Mouse (Mus musculus): ENCODE results near the gene Dnm1. TPM values are rescaled to one million over a fixed set of nuclear protein-coding genes. Genes with fewer than 3 reads are reported as not detected.
"Not testable (repeated sequence)": the region's sequence is repeated elsewhere in the genome, so short reads cannot be mapped to it uniquely, and the experiment has no call there.

The Dnm1 gene
- polyA plus RNA-seq, 1 experiment from 2014 or later, result 10.1 TPM

DNA sequence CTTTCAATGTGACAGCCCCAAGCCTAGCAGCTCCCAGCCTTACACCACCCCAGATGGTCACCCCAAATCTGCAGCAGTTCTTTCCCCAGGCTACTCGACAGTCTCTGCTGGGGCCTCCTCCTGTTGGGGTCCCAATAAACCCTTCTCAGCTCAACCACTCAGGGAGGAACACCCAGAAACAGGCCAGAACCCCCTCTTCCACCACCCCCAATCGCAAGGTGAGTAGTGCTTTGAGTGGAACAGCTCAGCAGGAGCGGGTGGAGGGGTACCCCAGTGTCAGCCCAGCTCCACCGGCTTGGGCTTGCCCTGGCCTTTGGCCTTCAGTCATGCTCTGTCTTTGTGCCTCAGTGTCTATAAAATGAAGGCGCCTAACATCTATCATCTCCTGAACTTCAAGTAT, 14.2 kb upstream of the Dnm1 start:
- H3K9me3 ChIP-seq (replicated peaks; ENCODE audit: control insufficient read depth, low read length), result no peaks in the 10 kb centered on the region

DNA sequence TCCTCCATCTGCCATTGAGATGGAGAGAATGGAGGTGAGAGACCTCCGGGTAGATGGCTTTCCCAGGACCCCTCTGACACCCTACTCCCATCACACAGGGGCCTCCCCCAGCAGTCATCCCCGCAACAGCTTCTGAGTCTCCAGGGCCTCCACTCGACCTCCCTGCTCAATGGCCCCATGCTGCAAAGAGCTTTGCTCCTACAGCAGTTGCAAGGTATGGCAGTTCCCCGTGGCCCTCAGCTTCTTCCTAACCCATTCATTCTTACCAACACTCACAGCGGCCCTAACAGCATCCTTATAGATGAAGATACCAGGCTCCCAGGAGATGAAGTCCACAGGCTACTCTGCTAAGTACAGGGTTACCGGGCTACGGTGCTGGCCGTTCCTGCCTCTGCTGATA, 11.0 kb upstream of the Dnm1 start:
- WGBS (ENCODE audit: insufficient replicate concordance), result 73% methylated on average over 8 of the region's 8 CpGs
- H3K9me3 ChIP-seq (replicated peaks; ENCODE audit: control insufficient read depth, low read length), result no peaks in the 10 kb centered on the region
- peak overlapping the region; percentile 87 for H3K4me2 ChIP-seq
- H3K27me3 ChIP-seq (ENCODE audit: control insufficient read depth, insufficient read depth, low read length), result no peaks in the 10 kb centered on the region
- peak overlapping the region; percentile 87; the same call in 1 of the 2 replicates for H3K4me3 ChIP-seq (ENCODE audit: low read depth, low read length)
- H3K4me1 ChIP-seq (ENCODE audit: control insufficient read depth, insufficient read depth, low read length), result peaks cover 6% of the 10 kb centered on the region; the same call in 1 of the 2 replicates
- no peak overlapping the region for H3K27ac ChIP-seq (ENCODE audit: low read depth, low read length)
- H3K9ac ChIP-seq (ENCODE audit: low read depth, low read length), result no peak overlapping the region; the same call in 1 of the 2 replicates
- H3K36me3 ChIP-seq (ENCODE audit: control insufficient read depth, insufficient read depth, low read length), result peaks cover 14% of the 10 kb centered on the region
- ATAC-seq (replicated peaks; ENCODE audit: insufficient number of reproducible peaks, low FRiP score, low TSS enrichment), result no peak

More for the DNA sequence above, 14.2 kb upstream of the Dnm1 start:
- ATAC-seq (replicated peaks; ENCODE audit: insufficient number of reproducible peaks, low FRiP score, low TSS enrichment), result no peak
- WGBS (ENCODE audit: insufficient replicate concordance), result 98% methylated on average over 5 of the region's 5 CpGs
- H3K4me2 ChIP-seq, result no peak overlapping the region
- no peak overlapping the region for H3K4me3 ChIP-seq (ENCODE audit: low read depth, low read length)
- H3K9ac ChIP-seq (ENCODE audit: low read depth, low read length), result no peak overlapping the region
- H3K27me3 ChIP-seq (ENCODE audit: control insufficient read depth, insufficient read depth, low read length), result no peaks in the 10 kb centered on the region
- no peak overlapping the region for H3K27ac ChIP-seq (ENCODE audit: low read depth, low read length)
- H3K4me1 ChIP-seq (ENCODE audit: control insufficient read depth, insufficient read depth, low read length), result peaks cover 6% of the 10 kb centered on the region; the same call in 1 of the 2 replicates
- H3K36me3 ChIP-seq (ENCODE audit: control insufficient read depth, insufficient read depth, low read length), result peaks cover 36% of the 10 kb centered on the region

DNA sequence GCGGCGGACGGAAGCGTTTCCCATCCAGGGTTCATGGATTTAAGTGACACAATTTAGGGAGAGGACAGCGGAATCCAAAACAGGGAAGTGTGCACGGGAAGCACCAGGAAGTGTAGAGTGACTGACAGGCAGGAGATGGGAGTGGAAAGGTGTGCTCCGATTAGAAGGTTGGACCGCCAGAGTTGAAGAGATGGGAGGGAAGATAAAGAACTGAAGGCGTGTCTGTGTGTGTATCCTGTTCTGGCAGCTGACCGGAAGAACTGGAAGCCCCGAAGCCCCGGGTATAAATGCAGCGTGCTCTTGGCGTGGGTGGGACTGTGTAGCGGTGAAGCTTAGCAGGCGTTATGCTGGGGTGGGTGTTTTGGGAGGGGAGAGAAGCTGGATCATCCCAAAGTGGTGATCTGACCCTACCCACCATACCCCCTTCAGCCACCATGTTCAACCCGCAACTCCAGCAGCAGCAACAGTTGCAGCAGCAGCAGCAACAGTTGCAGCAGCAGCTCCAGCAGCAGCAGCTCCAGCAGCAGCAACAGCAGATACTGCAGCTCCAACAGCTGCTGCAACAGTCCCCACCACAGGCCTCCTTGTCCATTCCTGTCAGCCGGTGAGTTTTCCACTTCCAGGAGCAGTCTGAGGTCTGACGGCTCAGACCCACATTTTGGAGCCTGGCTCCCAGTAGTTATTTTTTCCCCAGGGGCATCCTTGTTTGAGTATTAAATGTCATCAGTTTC, 10.4 kb upstream of the Dnm1 start:
- peak overlapping the region; percentile 87 for H3K4me3 ChIP-seq (ENCODE audit: low read depth, low read length)
- no peaks in the 10 kb centered on the region for H3K27me3 ChIP-seq (ENCODE audit: control insufficient read depth, insufficient read depth, low read length)
- H3K9me3 ChIP-seq (replicated peaks; ENCODE audit: control insufficient read depth, low read length), result no peaks in the 10 kb centered on the region
- peak overlapping the region; percentile 87 for H3K4me2 ChIP-seq
- peaks cover 13% of the 10 kb centered on the region for H3K36me3 ChIP-seq (ENCODE audit: control insufficient read depth, insufficient read depth, low read length)
- H3K4me1 ChIP-seq (ENCODE audit: control insufficient read depth, insufficient read depth, low read length), result peaks cover 6% of the 10 kb centered on the region; the same call in 1 of the 2 replicates
- H3K9ac ChIP-seq (ENCODE audit: low read depth, low read length), result peak overlapping the region; percentile 88
- H3K27ac ChIP-seq (ENCODE audit: low read depth, low read length), result peak overlapping the region; percentile 92
- 8% methylated on average over 19 of the region's 19 CpGs for WGBS (ENCODE audit: insufficient replicate concordance)
- ATAC-seq (replicated peaks; ENCODE audit: insufficient number of reproducible peaks, low FRiP score, low TSS enrichment), result peak; percentile 26; the same call in 1 of the 2 replicates

DNA sequence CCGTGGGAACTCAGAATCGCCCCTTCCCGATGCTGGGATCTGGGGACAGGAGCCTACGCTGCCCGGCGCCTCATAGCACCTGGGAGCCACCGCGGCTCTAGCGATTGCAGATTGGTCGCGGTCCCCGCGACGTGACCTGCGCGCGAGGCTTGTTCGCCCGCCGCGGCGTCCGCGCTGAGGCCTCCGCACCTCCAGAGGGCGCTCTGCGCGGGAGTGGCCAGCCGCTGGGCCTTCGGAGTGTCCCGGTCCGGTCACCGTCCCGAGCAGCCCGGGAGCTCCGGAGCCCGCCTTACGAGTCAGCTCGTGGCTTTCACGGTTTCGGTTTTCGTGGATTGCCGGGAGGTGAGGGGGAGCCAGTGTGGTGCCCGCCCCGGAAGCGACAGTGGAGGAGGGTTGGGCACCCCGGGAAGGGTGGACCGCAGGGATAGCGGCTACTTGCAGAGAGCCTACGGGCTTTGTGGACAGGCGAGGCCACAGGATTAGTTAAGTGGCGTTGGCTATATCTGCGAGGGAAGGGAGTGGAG, 9.7 kb upstream of the Dnm1 start:
- peak overlapping the region; percentile 87 for H3K4me2 ChIP-seq
- peak overlapping the region; percentile 87 for H3K4me3 ChIP-seq (ENCODE audit: low read depth, low read length)
- no peaks in the 10 kb centered on the region for H3K9me3 ChIP-seq (replicated peaks; ENCODE audit: control insufficient read depth, low read length)
- no peaks in the 10 kb centered on the region for H3K27me3 ChIP-seq (ENCODE audit: control insufficient read depth, insufficient read depth, low read length)
- under 1% methylated on average over 53 of the region's 53 CpGs for WGBS (ENCODE audit: insufficient replicate concordance)
- peak overlapping the region; percentile 88 for H3K9ac ChIP-seq (ENCODE audit: low read depth, low read length)
- peak; percentile 72 for ATAC-seq (replicated peaks; ENCODE audit: insufficient number of reproducible peaks, low FRiP score, low TSS enrichment)
- peaks cover 9% of the 10 kb centered on the region for H3K36me3 ChIP-seq (ENCODE audit: control insufficient read depth, insufficient read depth, low read length)
- peaks cover 6% of the 10 kb centered on the region; the same call in 1 of the 2 replicates for H3K4me1 ChIP-seq (ENCODE audit: control insufficient read depth, insufficient read depth, low read length)
- H3K27ac ChIP-seq (ENCODE audit: low read depth, low read length), result peak overlapping the region; percentile 92

DNA sequence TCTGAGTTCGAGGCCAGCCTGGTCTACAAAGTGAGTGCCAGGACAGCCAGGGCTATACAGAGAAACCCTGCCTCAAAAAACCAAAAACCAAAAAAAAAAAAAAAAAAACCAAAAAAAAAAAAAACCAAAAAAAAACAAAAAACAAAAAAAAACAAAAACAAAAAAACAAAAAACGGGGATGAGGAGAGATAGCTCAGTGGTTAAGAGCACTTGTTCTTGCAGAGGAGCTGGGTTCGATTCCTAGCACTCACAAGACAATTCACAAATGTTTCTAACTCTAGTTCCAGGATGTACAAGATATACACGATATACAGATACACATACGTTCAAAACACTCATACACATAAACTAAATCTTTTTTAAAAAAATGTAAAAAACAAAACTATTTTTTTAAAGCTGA, 9.1 kb upstream of the Dnm1 start:
- H3K4me2 ChIP-seq, result peak overlapping the region; percentile 87
- 37% methylated on average over 5 of the region's 5 CpGs for WGBS (ENCODE audit: insufficient replicate concordance)
- H3K4me3 ChIP-seq (ENCODE audit: low read depth, low read length), result peak overlapping the region; percentile 87
- H3K27me3 ChIP-seq (ENCODE audit: control insufficient read depth, insufficient read depth, low read length); H3K36me3 ChIP-seq (ENCODE audit: control insufficient read depth, insufficient read depth, low read length); H3K4me1 ChIP-seq (ENCODE audit: control insufficient read depth, insufficient read depth, low read length); H3K9me3 ChIP-seq (replicated peaks; ENCODE audit: control insufficient read depth, low read length); ATAC-seq (replicated peaks; ENCODE audit: insufficient number of reproducible peaks, low FRiP score, low TSS enrichment); H3K27ac ChIP-seq (ENCODE audit: low read depth, low read length): not testable (repeated sequence)
- peak overlapping the region; percentile 88; the same call in 1 of the 2 replicates for H3K9ac ChIP-seq (ENCODE audit: low read depth, low read length)

DNA sequence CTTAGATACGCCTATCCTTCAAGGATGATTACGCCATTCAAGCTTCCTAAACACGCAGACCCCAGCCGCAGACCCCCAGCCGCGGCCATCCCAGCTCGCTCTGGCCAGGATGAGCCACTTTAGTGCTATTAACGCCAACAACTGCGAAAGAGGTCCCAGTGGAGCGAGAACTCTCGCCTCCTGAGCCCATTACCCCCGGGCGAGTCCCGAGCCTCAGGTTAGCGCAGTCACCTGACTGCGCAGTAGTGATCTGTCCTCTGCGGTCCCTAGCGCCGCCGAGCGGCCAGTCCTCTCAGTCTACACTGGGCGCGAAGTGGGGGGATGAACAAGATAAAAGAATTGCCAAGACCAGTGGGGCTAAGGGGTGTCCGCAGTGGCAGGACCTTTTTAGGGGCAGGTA, 8.3 kb upstream of the Dnm1 start:
- peaks cover 2% of the 10 kb centered on the region; the same call in 1 of the 2 replicates for H3K36me3 ChIP-seq (ENCODE audit: control insufficient read depth, insufficient read depth, low read length)
- H3K9ac ChIP-seq (ENCODE audit: low read depth, low read length), result peak overlapping the region; percentile 44; the same call in 1 of the 2 replicates
- H3K9me3 ChIP-seq (replicated peaks; ENCODE audit: control insufficient read depth, low read length), result no peaks in the 10 kb centered on the region
- ATAC-seq (replicated peaks; ENCODE audit: insufficient number of reproducible peaks, low FRiP score, low TSS enrichment), result peak; percentile 66
- H3K4me1 ChIP-seq (ENCODE audit: control insufficient read depth, insufficient read depth, low read length), result peaks cover 6% of the 10 kb centered on the region; the same call in 1 of the 2 replicates
- 1% methylated on average over 24 of the region's 24 CpGs for WGBS (ENCODE audit: insufficient replicate concordance)
- no peak overlapping the region for H3K27ac ChIP-seq (ENCODE audit: low read depth, low read length)
- peak overlapping the region; percentile 79 for H3K4me2 ChIP-seq
- H3K27me3 ChIP-seq (ENCODE audit: control insufficient read depth, insufficient read depth, low read length), result no peaks in the 10 kb centered on the region
- H3K4me3 ChIP-seq (ENCODE audit: low read depth, low read length), result peak overlapping the region; percentile 43

DNA sequence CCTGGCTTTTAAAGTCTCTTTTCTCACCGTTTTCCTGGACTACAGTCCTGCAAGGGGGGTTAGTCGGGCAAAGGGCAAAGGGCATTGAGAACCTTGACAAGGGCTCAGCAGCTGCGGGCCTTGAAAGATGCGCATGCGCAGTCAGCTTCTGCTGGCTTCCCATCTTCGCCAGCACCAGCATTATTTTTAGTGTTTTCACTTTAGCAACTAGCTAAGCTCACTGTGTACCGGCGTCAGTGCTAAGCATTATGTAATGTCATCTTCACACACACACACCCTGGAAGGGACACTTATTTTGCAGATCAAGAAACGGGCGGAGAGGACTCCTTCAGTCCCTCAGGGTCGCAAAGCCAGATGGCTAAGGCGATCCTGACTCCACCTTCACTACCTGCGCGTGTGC, 7.6 kb upstream of the Dnm1 start:
- 8% methylated on average over 14 of the region's 14 CpGs for WGBS (ENCODE audit: insufficient replicate concordance)
- Histone ChIP-seq H3K36me3 (ENCODE audit: control insufficient read depth, insufficient read depth, low read length) (0 out of 2 replicates have a peak, but pooled peaks cover 2% of the 10 kb centered on the region), H3K4me1 (ENCODE audit: control insufficient read depth, insufficient read depth, low read length) (peaks cover 6% of the 10 kb centered on the region; the same call in 1 of the 2 replicates), H3K4me3 (ENCODE audit: low read depth, low read length) (peak overlapping the region; percentile 43), H3K27me3 (ENCODE audit: control insufficient read depth, insufficient read depth, low read length) (no peaks in the 10 kb centered on the region), H3K9me3 (replicated peaks; ENCODE audit: control insufficient read depth, low read length) (no peaks in the 10 kb centered on the region), H3K4me2 (peak overlapping the region; percentile 79), H3K27ac (ENCODE audit: low read depth, low read length) (no peak overlapping the region), H3K9ac (ENCODE audit: low read depth, low read length) (no peak overlapping the region)
- 0 out of 2 replicates have a peak, but pooled peaks have one; percentile 13 for ATAC-seq (replicated peaks; ENCODE audit: insufficient number of reproducible peaks, low FRiP score, low TSS enrichment)

DNA sequence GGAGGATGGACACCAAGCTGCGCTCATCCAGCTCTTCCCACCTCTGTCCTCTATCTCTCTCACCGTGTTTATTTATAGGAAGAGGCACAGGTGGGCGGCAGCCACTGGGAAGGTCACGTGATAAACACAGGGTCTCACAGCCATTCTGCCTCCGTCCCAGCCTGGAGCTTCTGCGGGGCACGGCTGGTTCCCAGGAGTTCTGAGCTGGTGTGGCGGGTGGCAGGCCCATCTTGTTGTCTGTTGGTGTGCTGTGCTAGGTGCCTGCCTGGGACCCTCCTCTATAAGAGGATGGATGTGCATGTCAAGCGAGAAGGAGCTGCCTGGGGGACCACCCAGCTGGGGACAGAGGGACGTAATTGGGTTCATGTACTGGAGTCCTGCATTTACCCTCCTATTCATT, 5.2 kb upstream of the Dnm1 start:
- WGBS (ENCODE audit: insufficient replicate concordance), result 47% methylated on average over 10 of the region's 10 CpGs
- ATAC-seq (replicated peaks; ENCODE audit: insufficient number of reproducible peaks, low FRiP score, low TSS enrichment), result no peak
- Histone ChIP-seq H3K9me3 (replicated peaks; ENCODE audit: control insufficient read depth, low read length) (no peaks in the 10 kb centered on the region), H3K36me3 (ENCODE audit: control insufficient read depth, insufficient read depth, low read length) (no peaks in the 10 kb centered on the region), H3K4me3 (ENCODE audit: low read depth, low read length) (no peak overlapping the region), H3K4me2 (no peak overlapping the region), H3K9ac (ENCODE audit: low read depth, low read length) (no peak overlapping the region), H3K4me1 (ENCODE audit: control insufficient read depth, insufficient read depth, low read length) (peaks cover 13% of the 10 kb centered on the region), H3K27ac (ENCODE audit: low read depth, low read length) (no peak overlapping the region), H3K27me3 (ENCODE audit: control insufficient read depth, insufficient read depth, low read length) (no peaks in the 10 kb centered on the region)

Measured in heart, embryonic 11.5 days (tissue).